Mouse (Mus musculus): ENCODE data around the gene Grk5.

DNA sequence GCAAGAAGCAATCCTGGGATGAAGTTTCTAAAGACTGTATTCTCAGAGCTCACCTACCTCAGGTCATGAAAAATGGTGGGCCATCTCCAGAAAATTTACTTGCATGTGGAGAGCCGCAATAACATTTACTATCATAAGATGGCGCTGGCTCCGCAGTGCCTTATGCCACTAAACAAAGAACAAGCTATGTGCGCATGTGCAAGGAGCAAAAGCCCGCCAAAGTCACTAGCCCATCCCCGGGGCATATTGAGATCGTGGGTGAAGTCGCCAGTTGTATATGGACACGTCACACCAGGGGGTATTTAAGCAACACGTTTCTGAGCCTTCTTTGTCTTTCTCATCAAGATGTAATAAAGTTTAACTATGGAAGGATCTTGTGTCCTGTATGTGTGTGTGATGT lies 241.5 kb downstream of the Grk5 start:
- TF ChIP-seq CTCF (IDR thresholded peaks at IDR 0.05; ENCODE audit: low read depth, low read length) (no peak), POLR2A (IDR thresholded peaks at IDR 0.05; ENCODE audit: borderline replicate concordance, low read depth, low read length) (no peak)

All from bone marrow macrophage, adult 2 months (primary cell).